Mouse (Mus musculus): ENCODE results near the gene Nacc1. TPM values are rescaled to one million over a fixed set of nuclear protein-coding genes. Genes with fewer than 3 reads are reported as not detected.
"Not testable (repeated sequence)": the region's sequence is repeated elsewhere in the genome, so short reads cannot be mapped to it uniquely, and the experiment has no call there.

Gene Nacc1
- polyA plus RNA-seq, 1 experiment from 2014 or later, result 25.6 TPM

DNA sequence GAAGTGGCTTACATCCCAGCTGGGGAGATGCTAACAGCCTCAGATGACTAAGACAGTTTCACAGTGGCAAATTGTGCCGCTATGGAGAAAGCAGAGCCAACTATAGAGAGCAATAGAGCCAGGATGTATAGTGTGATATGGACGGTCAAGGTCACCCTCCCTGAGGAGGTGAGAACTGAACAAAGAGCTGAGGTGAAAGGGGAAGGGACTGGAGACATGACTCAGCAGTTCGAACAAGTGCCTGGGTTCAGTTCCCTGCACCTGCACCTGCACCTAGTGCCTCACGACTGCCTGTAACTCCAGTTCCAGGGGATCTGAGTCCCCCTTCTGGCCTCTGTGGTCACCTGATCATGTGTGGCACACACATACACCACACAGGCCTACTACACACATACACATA, 57.5 kb downstream of the Nacc1 start:
- WGBS, result 74% methylated on average over 4 of the region's 4 CpGs
- Histone ChIP-seq H3K27me3 (no peaks in the 10 kb centered on the region), H3K9ac (no peak overlapping the region), H3K4me3 (replicated peaks) (no peak overlapping the region), H3K36me3 (no peaks in the 10 kb centered on the region), H3K4me1 (peaks cover 8% of the 10 kb centered on the region), H3K27ac (no peak overlapping the region), H3K9me3 (replicated peaks) (0 out of 2 replicates have a peak, but pooled peaks cover 3% of the 10 kb centered on the region), H3K4me2 (no peak overlapping the region)
- no peak for ATAC-seq (replicated peaks; ENCODE audit: low FRiP score)

GRCm38 (mm10) chr8:84629586-84629985, 58.1 kb downstream of the Nacc1 start:
- H3K27ac ChIP-seq, result no peak overlapping the region
- H3K27me3 ChIP-seq, result no peaks in the 10 kb centered on the region
- H3K9ac ChIP-seq, result no peak overlapping the region
- H3K9me3 ChIP-seq (replicated peaks), result 0 out of 2 replicates have a peak, but pooled peaks cover 3% of the 10 kb centered on the region
- H3K4me3 ChIP-seq (replicated peaks), result no peak overlapping the region
- no peak overlapping the region for H3K4me2 ChIP-seq
- WGBS, result 72% methylated on average over 11 of the region's 11 CpGs
- H3K4me1 ChIP-seq, result peaks cover 3% of the 10 kb centered on the region; the same call in 1 of the 2 replicates
- ATAC-seq (replicated peaks; ENCODE audit: low FRiP score), result no peak
- no peaks in the 10 kb centered on the region for H3K36me3 ChIP-seq

- H3K4me3 ChIP-seq (replicated peaks); H3K27ac ChIP-seq; H3K36me3 ChIP-seq; H3K4me2 ChIP-seq; ATAC-seq (replicated peaks; ENCODE audit: low FRiP score); H3K9ac ChIP-seq; H3K27me3 ChIP-seq; H3K4me1 ChIP-seq; H3K9me3 ChIP-seq (replicated peaks): not testable (repeated sequence)
- 81% methylated on average over 4 of the region's 4 CpGs for WGBS
Observed at GRCm38 (mm10) chr8:84623425-84623824, 64.2 kb downstream of the Nacc1 start.

DNA sequence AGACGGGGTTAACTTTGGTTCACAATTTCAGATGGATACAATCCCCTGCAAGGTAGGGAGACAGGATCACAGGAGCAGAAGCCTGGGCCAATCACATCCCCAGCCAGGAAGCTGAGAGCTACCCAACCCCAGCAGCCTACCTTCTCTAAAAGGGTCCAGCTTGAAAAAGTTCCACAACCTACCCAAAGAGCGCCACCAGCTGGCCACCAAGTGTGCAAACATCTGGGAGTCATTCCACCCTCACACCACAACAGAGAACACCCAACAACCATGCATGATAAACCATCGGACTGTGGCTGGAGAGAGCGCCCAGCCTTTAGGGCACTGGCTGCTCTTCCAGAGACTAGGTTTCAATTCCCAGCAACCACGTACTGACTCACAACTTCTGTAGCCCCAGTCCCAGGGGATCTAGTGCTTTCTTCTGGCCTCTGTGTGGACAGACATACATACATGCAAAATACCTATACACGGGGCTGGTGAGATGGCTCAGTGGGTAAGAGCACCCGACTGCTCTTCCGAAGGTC, 66.5 kb downstream of the Nacc1 start:
- Histone ChIP-seq H3K27ac (no peak overlapping the region), H3K9ac (no peak overlapping the region), H3K36me3 (no peaks in the 10 kb centered on the region), H3K27me3 (peaks cover 18% of the 10 kb centered on the region), H3K4me3 (replicated peaks) (no peak overlapping the region), H3K9me3 (replicated peaks) (no peaks in the 10 kb centered on the region), H3K4me1 (no peaks in the 10 kb centered on the region), H3K4me2 (no peak overlapping the region)
- no peak for ATAC-seq (replicated peaks; ENCODE audit: low FRiP score)
- 77% methylated on average over 8 of the region's 8 CpGs for WGBS

Other genes with a start within 250 kb of the Nacc1 start
- gene Ier2, start 25.0 kb downstream of the Nacc1 start, polyA plus RNA-seq (2015; fragmentation: Nextera tagmentation; extraction: Ambion mirVana), result 73.4 and 80.3 TPM in 2 replicates
- gene Trmt1, start 1.6 kb downstream of the Nacc1 start, polyA plus RNA-seq (2015; fragmentation: Nextera tagmentation; extraction: Ambion mirVana), result 68.7 and 73.8 TPM in 2 replicates
- gene Lyl1, start 13.6 kb upstream of the Nacc1 start, polyA plus RNA-seq (2015; fragmentation: Nextera tagmentation; extraction: Ambion mirVana), result 7.6 and 7.8 TPM in 2 replicates
- gene G430095P16Rik, start 35.1 kb upstream of the Nacc1 start, polyA plus RNA-seq (2015; fragmentation: Nextera tagmentation; extraction: Ambion mirVana), result 1.9 and 2.3 TPM in 2 replicates
- 14.2 and 15.5 TPM in 2 replicates for gene Nfix, start 112.5 kb upstream of the Nacc1 start, polyA plus RNA-seq (2015; fragmentation: Nextera tagmentation; extraction: Ambion mirVana)
- gene Dand5, start 135.0 kb upstream of the Nacc1 start, polyA plus RNA-seq (2015; fragmentation: Nextera tagmentation; extraction: Ambion mirVana), result 6.3 and 7.0 TPM in 2 replicates
- 52.6 and 53.0 TPM in 2 replicates for gene Gadd45gip1, start 143.7 kb upstream of the Nacc1 start, polyA plus RNA-seq (2015; fragmentation: Nextera tagmentation; extraction: Ambion mirVana)
- 112 and 122 TPM in 2 replicates for gene Rad23a, start 152.8 kb upstream of the Nacc1 start, polyA plus RNA-seq (2015; fragmentation: Nextera tagmentation; extraction: Ambion mirVana)
- gene Calr, start 159.1 kb upstream of the Nacc1 start, polyA plus RNA-seq (2015; fragmentation: Nextera tagmentation; extraction: Ambion mirVana), result 1,039 and 1,041 TPM in 2 replicates
- gene Farsa, start 169.1 kb upstream of the Nacc1 start, polyA plus RNA-seq (2015; fragmentation: Nextera tagmentation; extraction: Ambion mirVana), result 102 and 103 TPM in 2 replicates
- 66.5 and 70.3 TPM in 2 replicates for gene Syce2, start 184.2 kb upstream of the Nacc1 start, polyA plus RNA-seq (2015; fragmentation: Nextera tagmentation; extraction: Ambion mirVana)
- 49.8 and 51.2 TPM in 2 replicates for gene Gcdh, start 206.1 kb upstream of the Nacc1 start, polyA plus RNA-seq (2015; fragmentation: Nextera tagmentation; extraction: Ambion mirVana)
- 3.4 and 7.2 TPM in 2 replicates for gene Klf1, start 214.1 kb upstream of the Nacc1 start, polyA plus RNA-seq (2015; fragmentation: Nextera tagmentation; extraction: Ambion mirVana)
- 8.3 and 8.6 TPM in 2 replicates for gene Dnase2a, start 220.7 kb upstream of the Nacc1 start, polyA plus RNA-seq (2015; fragmentation: Nextera tagmentation; extraction: Ambion mirVana)
- gene Mast1, start 249.5 kb upstream of the Nacc1 start, polyA plus RNA-seq (2015; fragmentation: Nextera tagmentation; extraction: Ambion mirVana), result 0.40 and 0.48 TPM in 2 replicates

Measured in kidney, embryonic 15.5 days (tissue).